Mouse (Mus musculus): ENCODE measurements around the gene Dnajc13.

DNA sequence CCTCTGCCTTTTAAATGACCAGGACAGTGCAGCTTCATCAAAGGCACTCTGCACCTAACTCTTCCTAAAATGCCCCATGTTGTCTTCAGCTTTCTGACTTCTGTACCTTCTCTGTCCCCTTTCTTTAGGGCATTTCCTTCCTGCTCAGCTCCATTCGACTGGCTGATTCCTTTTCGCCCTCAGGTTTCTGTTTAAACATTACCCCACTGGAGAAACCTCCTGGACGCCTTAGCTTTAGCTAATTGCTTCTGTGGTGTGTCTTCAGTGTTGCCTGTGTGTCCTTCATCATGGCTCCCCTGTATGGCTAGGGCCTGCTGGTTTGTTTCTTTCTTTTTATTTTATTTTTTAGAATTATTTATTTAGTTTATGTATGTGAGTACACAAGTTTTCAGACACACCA lies 34.3 kb upstream of the Dnajc13 start:
- no peak for TF ChIP-seq CTCF (IDR thresholded peaks at IDR 0.05; ENCODE audit: insufficient read depth, low read depth, low read length)
- TF ChIP-seq POLR2A (IDR thresholded peaks at IDR 0.05; ENCODE audit: insufficient read depth, low read depth, low read length): no peak
